Mouse (Mus musculus) cerebellum, adult (tissue): ENCODE measurements at regions not wholly inside any gene's neighbourhood (a gene's known extent, or its start where the extent isn't known, plus 50 kb on each side); places are given as distances from the start of the nearest gene placed in this dataset.
"Not testable (repeated sequence)": the region's sequence is repeated elsewhere in the genome, so short reads cannot be mapped to it uniquely, and the experiment has no call there.

Experiments
- ATAC-seq: cut with Nextera tagmentation; 2 replicates; pipeline ENCODE4 v1.9.2; 2017; ENCODE audit warnings: mild to moderate bottlenecking, moderate library complexity, mixed read lengths; ENCODE audit not compliant: insufficient number of reproducible peaks, low FRiP score, low TSS enrichment

DNA sequence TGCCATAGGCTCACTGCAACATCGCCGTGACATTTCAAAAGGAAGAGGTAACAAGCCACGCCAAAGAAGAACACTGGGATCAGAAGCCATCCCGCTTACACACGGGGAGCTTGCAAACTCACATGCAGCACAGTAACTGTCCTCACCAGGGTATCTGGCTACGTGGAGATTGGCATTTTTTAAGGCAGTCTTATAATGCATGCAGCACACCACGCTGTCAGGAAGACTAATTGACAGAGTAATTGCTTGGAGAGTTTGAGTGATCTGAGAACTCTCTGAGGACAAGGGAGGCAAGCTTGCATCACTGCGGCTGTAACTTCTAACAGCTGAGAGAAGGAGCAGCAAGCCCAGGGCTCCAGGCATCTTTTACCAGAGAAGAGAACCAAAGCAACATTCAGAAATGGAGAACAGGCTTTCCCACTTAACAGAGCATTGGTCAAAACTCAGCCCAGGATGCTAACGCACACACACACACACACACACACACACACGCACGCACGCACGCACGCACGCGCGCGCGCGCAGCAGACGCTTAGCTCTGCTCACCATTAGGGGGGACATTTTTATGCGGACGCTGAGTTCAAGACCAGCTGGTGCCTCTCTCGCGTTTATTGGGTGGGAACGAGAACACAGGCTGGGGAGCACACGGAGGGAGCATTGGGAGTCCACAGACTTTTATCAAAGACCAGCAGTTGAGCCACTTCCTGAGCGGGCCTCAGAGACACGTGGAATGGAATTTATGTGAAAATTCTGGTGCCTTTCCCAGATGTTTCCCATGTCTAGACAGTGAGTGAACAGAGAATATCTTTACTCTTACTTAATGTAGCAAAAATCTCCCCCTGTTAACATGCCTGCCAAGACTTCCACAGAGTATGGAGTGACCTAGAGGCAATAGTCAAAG is 66.6 kb downstream of the 1700129C05Rik start:
- ATAC-seq, result no peak

DNA sequence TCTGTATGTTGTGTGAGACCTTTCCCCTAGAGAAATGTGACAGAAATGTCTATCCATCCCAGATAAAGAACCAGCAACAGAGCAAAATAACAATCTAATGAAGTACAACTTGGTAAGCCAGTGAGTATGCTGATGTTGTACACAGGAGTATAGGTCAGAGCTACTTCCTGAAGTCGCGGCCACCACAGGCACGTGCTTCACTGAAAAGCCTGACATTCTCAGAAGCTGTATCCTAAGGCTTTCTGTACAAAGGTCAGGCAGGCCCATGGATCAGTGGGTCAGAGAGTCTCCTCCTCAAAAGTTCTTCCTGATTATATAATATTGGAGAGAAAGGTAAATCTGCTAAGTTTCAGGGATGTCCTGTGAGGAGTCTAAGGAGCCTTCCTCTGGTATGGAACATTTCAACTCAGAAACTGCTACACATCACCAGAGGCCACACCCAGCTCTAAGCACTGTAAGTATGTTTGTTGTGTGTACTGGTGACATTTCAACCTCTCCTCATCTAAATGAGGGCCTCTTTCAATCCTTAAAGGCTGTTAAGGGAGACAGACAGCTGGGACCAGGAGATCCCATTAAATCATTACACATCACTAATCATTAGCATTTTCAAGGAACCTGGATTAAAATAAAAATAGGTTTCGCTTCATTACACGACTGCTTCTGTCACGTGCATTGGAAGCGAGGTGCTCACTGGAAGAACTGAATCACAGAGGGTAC is 70.2 kb downstream of the 1700129C05Rik start:
- ATAC-seq, result no peak

DNA sequence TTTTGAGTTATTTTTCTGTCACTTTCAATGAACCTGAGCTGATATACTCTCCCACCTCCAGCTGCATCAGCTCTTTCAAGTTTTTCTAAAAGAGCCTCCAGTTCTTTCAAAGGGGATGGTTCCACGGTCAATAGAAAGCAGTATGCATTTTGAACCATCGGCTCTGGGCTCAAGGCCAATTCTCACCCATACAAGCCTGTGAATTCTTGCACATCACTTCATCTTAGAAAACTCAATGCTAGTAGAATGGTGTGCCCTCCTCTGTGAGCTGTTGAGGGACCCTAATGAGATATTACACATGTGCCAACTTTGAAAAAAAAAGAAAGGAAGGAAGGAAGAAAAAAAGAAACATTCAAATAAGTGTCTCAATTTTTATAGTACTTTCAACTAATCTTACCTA is 72.6 kb downstream of the 1700129C05Rik start:
- no peak for ATAC-seq

DNA sequence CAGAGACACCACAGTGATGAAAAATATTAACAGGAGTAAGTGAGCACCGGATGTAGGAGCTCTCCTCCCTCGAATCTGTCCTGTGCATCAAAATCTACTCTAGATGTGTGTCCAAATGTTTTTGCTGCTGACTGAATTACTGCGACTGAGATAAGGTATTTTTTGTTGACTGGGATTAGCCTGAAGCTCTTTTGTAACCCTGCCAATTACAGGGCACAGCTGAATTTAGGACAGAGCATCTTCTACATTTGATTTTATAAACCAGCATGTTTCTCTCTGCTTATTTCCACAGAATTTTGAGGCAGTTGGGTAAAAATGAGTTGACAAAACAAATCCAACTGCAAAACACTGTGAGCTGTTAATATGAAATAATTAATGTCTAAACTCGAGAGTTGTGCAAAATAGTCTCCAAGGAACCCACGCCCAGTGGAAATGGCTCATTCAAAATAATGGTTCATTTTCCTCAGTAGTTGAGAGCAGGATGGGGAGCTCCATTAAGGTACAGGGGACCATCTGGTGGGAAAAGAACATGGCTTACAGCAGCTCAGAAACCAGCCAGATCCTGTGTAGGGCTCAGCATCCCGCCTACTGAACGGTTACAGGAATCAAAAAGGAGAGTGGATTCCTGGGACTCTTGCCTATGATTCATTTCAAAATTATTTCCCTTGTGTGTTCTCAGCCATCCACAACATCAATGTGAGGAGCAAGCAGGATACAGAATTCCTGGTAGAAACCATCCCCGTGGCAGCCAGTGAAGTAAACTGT is 76.1 kb downstream of the 1700129C05Rik start:
- 0 out of 2 replicates have a peak, but pooled peaks have one; percentile 72 for ATAC-seq

DNA sequence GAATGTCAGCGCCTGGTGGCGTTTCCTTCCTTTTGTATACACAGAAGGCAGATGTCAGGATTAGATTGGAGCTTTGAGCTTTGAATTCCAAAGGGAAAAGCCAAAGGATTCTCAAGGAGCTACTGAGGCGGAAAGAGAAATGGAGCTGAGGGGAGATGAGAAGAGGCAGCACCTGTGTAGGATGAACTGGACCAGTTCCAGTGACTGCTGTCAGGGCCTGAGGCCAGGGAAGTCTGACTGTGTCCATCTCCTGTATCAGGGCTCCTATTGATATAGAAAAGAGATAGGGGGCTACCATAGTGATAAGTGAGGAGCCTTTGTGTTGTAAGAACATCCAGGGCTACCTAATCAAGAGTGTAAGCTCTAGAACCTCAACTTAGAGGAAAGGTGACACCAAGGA is 79.5 kb downstream of the 1700129C05Rik start:
- ATAC-seq, result no peak

DNA sequence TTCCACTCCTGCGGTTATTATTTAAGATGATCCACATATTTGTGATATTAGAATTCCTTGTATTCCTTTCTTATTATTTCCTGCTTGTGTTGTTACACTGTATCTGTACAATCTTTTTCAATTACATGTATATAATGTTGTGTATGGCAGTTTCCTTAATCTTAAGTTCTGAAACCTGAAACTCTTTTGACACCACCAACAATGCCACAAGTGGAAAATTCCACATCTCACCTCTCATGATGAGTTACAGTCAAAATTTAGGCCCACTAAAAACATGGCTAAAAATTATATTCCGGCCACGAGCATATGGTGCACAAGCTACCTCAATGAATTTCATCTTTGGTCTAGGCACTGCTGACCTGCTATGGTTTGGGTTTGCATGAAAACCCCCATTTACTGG is 85.9 kb downstream of the 1700129C05Rik start:
- no peak for ATAC-seq

DNA sequence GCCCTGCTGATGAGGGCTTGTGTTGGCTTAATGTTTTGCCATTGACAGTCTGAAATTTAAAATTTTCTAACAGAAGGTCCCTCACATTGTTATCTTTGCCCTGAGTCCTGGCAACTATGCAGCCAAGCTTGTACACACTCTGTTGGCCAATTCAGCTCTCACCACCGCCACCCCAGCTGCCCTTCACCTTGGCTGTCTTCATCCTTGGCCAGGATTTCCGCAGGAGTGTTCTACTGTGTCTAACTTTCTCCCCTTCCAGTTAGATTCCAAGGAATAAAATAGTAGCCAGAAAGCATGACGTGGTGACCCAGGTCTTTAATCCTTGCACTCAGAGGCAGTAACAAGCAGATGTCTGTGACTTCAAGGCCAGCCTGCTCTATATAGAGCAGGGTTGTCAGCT is 87.4 kb downstream of the 1700129C05Rik start:
- ATAC-seq, result no peak

DNA sequence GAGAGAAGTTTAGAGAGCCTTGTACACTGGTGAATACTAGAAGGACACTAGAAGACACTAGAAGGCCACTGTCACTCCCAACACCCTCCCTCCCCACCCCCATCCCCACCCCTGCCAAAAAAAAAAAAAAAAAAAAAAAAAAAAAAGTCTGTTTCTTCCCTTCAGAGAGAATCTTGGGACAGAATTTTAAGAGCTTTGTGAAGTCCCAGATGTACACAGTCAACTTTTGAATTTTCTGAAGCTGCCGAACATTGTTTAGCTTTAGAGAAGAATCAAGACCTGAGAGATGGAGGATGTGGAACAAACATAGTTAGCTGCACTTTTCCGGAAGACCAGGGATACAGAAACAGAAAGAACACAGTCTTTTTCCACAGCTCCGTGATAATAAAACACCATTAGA is 90.3 kb downstream of the 1700129C05Rik start:
- no peak for ATAC-seq

DNA sequence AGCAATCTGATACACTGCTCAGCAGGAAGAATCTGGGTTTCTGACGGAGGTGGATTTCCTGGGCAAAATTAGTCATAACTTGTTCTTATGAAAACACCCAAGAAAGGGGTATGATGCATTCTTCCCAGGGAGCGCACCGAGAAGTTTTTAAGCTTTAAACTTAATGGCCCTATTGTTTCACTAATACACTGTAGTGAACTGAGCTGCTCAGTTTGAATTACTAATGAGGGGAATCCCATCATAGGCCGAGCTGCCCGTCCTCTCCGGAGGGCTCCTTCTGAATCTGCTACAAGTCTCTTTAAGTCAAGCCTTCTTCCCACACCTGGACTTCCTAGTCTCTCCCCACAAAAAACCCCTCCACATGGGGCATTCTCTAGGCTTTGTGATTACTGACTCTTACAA is 91.2 kb downstream of the 1700129C05Rik start:
- ATAC-seq, result no peak

DNA sequence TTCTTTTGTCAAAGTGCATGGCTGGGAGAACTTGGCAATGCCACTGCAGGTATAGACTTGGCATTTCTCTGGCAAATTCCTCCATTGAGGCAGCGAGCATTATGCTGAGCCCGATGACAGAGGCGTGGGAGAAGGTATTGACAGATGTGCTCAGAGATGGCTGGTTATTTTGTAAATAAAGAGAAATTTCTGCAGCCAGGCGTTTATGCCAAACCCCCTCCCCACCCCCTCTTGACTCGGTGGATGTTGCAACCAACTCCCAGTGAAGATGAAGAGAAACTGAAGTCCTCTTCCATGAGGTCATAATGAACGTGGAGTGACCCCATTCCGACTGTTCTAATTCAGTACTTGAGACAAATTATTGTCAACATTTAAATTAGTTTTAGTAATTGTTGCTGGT is 97.0 kb downstream of the 1700129C05Rik start:
- ATAC-seq, result no peak

DNA sequence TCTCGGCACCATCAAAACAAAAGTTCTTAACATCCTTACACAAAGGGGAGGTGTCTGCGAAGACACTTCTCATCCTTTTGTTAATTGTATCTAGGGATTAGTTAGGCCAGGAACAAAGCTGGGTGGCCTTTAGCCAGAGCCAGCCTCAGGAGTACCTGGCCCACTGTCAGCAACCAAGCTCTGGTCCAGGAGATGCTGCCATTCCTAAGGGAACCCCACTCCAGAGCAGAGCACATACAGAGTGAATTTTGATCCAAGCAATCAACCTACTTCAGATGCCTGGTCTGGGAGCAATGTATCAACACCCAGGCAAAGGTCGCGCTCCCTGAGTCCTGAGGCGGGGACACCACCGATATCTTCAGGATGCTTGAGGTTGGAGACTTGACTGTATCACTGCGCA is 97.5 kb downstream of the 1700129C05Rik start:
- no peak for ATAC-seq

DNA sequence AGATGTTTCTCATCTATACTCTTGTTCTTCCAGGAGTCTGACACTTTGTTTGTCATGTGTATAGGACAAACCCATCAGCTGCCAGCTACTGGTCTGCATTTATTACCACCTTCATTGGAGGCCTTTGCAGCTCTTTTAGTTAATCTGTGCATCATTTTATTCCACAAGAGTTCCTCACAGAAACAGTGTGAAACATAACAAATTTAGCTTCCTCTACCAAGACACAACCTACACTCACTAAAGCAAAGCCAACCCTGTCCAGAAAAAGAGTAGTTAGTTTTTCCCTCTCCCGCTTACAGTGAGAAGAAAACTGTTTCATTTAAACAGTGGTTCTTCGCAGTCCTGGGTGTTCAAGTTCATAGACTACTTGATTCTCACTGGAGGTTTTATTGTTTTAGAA is 100.5 kb downstream of the 1700129C05Rik start:
- ATAC-seq, result no peak

DNA sequence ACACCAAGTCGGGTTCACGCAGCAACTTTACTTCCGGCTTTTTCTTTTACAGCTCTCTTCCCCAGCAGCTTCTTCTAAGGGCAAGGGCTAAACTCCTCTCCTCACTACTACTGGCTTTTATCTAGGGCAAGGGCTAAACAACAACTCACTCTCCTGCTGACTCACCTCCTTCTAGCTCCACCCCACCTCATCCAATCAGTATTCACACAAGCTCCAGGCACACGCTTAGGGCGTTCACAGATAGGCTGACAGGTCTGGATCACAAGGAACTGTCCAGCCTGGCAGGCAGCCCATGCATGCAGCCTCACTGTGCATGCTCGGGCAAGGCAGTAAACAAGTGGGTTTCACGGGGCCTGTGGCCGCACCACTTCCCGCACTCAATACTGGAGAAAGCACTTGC is 116.9 kb downstream of the 1700129C05Rik start:
- ATAC-seq, result not testable (repeated sequence)

DNA sequence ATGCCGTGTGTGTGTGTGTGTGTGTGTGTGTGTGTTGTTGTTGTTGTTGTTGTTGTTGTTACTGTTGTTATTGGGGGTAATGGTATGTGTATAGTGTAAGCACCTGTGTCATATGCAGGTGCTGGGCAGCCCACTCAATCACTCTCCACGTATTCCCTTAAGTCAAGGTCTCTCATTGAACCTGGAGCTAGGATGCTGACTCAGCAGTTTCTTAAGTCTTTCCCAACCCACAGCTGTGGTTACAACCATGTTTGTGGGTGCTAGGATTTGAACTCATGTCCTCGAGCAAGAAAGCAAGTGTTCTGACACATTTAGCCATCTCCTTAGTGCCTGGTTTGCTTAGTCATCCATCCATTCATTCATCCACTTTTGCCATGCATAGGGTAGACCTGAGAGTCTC is 133.2 kb downstream of the 1700129C05Rik start:
- no peak for ATAC-seq

DNA sequence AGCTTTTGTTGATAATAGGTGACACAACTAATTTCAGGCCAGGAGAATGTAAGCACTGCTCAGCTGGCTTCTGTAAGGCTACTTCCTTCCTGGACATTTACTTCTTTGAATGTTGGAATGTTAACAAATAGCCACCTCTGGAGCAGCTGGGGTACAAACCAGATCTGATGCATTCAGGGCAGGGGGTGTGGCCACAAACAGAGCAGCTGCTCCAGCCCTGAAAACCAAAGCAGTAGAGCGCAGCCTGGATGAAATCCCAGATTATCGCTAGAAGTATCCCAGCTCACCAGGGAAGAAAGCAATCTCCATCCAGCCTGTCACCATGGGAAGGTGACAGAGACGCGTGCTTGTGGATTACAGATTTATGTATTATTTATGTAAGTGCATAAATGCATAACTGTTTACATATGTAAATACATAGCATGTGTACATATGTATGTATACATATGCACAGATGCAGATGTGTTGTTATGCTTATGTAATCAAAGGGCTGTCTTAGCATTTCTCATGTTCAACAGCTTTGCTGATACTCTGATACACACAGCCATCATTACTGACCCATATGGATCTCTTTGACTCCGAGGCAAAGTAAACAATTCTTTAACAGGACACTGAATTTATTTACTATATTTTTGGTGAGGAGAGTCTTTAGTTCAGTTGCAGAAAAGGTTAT is 143.5 kb downstream of the 1700129C05Rik start:
- no peak for ATAC-seq

DNA sequence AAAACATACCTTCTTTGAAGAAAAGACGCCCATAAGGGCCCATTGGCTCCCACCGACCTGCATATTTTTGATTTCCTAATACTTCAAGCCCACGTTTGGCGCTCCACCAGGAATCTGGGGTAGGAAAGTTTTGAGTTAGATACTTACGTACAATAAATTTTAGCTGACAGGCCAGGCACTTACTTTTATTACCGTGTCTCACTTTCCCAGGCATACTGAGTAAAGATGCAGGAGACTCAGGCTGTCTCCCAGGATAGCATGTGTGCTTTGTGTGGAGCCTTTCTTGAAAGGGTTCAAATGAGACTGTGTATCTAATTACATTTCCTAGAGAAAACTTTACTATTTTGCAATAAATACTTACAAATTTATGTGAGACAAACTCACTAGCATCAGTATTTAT is 147.7 kb downstream of the 1700129C05Rik start:
- no peak for ATAC-seq

DNA sequence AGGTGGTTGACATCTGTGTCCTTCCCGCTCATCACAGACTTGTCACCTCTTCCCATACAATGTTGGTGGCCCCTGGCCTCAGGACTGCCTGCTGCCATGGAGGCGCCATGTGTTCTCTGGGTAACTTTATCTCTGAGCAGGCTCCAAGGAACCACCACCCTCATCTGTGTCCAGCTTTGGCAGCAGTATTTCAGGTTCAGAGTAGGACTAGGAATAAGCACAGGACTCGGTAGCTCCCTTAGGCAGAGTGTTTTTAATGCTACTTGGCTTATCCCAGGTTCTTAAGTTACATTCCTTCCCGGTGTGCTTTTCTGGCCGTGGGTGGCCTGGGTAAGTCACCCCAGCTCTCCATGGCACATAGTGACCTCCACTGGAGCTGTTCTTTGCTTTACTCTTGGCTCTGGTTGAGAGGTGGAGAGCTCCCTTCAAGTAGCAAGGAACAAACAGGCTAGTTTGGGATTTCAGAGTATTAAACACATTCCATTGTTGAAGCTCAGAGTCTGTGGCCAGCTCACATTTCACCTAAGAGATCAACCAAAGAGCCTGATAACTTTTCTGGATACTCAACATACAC is 153.0 kb downstream of the 1700129C05Rik start:
- no peak for ATAC-seq

DNA sequence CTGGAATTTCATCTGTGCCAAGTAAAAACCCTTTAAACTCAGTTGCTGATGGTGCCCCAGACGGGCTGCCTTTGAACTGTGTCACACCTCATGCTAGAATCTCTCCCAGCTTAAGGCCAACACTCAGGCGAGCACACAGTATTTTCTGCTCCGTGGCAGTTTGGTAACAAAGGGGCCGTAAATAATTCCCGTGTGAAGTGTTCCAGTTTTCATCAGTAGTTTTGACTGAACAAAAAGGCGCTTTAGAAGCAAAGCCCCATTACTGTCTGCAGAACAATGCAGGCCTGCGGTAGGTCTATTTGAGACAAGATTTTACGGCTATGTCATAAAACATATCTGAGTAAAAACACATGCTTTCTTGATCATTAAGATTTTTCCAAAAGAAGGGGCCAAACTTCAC is 155.0 kb downstream of the 1700129C05Rik start:
- no peak for ATAC-seq

DNA sequence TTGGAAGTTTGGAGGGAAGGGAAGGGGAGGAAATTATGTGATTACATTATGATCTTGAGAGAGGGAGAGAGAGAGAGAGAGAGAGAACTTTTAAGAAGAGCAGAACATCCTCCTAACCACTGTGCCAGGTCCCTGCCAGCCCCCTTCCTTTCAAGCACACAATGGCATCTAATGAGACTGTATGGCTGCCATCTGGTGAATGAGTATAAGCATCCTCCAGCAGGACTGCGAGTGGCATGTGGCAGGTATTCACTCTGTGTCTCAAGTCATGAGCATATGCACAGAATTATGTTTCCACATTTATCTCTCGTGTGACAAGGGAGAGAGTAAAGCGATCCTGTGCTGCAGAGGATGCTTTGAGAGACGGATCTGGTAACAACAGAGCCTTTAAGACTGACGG is 156.9 kb downstream of the 1700129C05Rik start:
- ATAC-seq, result no peak

DNA sequence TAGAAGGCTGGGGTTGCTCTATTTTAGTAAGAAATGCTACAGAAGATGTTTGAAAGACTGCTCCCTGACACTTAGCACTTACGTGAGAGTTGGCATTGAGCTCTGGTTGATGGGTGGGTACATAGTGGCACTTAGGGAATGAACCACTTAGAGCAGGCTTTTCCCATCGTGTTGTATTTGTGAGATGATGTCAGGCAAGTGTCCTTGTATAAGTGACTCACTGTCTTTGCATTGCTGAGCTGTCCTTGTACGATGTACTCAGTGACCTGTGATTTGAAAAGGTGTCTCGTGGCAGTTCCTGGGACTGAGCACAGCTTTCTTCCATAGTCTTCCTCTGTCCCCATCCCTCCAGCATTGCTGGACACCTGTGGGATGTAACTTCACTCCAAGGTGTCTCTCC is 165.9 kb downstream of the 1700129C05Rik start:
- ATAC-seq, result no peak
